Mouse (Mus musculus) induced T-regulatory cell, adult 2 months (primary cell): Measurements from ENCODE around the gene Heyl.
"Not testable (repeated sequence)": the region's sequence is repeated elsewhere in the genome, so short reads cannot be mapped to it uniquely, and the experiment has no call there.

Experiments
- DNase-seq: peaks from one replicate; pipeline ENCODE4 v3.0.0-alpha.2; 2012; ENCODE audit warnings: low read depth

The Heyl gene

DNA sequence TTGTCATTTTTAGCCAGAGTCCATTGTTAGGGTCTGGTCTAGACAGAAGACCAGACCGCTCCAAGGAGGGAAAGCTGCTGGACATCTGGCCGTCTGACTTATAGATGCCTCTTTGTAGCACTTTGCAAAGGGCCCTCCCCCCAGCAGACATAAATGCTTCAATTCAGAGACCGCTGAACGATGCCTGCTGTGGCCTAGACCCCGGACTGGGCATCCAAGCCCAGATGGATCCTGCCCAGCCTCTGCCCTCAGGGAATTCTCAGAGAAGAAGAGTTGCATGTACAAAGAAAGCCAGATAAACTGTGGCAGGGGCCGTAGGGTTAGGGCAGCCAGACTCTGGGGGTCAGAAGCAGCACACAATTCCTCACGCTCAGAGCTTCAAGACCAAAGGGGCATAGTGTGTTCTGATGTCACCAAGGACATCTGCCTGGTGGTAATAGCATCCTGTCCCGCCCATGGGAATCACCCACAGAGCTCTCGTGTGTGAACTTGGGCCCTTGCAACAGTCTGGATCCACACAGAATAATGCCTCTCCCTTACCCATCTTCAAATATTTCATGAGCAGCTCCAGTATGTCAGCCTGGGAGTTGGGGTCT lies 2.6 kb downstream of the Heyl start:
- no peak for DNase-seq

DNA sequence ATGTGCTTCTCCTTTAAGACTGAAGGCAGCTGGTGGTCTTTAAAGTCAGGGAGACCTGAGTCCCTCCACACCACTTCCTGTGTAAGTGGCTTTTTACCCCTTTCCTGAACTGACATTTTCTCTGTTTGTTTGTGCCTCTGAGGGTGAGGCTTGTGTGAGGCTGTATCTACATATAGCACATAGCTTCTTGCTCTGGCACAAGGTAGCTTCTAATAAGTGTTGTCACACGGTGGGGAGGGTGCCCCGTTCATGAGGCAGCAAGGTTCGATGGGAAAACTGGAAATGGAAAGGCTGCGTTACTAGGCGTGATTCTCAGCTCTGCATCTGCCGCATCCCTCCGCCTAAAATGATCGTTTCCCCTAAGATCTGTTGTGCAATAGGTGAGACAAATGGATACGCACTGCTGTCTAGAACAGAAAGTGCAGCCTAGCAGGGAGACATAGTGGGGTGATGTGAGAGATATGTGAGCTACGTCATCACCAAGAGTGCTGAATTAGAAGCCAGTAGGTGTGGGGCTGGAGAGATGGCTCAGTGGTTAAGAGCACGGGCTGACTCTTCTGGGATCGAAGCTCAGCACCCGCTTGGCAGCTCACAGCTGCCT lies 3.2 kb downstream of the Heyl start:
- DNase-seq: no peak

DNA sequence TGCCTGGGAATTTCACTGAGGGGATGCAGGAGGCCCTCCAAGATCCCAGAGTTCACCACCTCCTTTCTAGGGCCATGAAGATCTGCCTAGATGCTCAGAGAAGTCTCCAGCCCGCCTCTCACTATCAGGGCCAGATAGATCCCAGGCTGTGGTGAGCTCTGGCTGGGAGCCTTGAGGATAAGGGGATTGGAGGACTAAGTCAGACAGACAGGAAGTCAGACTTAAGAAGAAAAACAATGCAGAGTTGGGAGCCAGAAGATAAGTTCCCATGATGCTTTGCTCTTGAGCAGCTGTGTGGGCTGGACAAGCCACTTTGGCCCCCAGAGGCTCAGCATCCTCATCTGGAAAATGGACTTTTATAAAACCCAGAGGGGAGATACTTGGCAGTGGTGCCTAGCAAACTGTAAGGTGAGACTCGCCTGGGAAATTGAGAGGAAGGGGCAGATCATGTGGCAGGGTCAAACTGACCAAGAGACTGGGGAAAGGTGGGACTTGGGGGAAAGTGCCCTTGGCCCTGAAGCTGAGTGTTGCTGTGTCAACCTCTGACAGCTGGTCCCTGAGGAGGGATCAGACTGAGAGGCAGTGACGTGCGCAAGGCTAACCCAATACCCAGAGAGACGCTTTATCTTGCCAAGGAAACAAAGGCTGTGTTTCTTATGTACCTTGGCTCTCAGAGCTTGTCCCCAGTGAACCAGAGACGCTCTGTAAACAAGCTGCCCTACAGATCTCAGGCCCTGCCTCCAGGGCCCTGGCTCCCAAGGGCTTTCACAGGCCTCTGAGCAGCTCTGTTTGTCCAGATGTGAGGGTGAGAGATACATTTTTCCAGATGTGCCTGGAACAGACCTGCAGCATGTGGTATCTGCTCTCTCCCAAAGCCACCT lies 4.3 kb downstream of the Heyl start:
- DNase-seq: no peak

DNA sequence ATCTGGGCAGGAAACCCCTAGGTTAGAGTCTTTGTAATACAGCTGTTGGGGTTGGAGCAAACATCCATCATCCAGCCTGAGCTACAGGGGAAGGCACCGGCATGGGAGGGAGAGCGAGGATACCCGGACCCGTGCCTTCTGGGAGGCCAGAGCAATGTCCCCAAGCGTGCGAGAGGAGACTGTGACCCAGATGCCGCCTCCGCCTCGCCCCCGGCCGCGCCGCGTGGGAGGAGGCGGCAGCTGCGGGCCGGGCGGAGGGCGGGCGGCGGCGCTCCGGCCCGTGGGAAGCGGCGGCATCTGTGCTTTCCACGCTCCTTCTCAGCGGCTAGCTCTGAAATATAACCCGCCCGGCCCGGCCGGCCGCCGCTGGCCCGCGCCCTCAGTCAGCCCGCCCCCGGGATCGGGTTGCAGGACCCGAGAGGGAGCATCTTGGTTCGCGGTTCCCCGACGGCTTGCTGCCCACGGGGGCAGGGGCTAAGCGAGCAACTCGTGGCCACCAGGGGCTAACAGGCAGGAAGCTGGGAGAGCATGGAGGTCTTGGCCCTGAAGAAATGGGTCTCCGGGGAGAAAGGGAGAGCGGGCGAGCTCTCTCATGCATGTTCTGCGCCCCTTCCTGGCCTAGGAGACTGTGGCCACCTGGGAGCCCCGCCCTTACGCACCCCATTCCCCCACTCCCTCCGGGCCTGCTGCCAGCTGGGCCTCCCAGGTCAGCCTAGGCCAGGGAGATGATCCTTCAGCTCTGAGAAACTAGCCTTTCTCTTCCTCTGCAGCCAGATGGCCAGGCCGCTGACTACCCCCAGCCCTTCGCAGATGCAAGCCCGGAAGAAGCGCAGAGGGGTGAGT lies 6.2 kb downstream of the Heyl start:
- DNase-seq: no peak

DNA sequence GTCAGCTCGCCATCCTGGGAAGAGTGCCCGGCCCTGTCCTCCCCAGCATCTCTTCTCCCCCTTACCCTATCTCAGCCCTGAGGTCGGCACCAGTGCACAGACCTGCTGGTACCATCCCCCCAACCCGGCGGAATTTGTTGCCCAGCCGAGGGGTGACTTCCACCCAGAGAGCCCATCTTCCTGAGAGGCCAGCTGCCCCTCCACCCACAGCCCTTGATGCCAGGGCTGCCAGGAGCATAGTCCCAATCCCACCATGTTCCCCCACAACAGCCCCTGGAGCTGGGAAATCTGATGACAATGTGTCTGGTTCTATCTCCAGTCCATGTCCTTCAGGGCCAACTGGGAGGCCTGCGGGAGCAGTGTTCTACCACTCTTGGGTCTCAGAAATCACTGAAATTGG lies 12.9 kb downstream of the Heyl start:
- no peak for DNase-seq

DNA sequence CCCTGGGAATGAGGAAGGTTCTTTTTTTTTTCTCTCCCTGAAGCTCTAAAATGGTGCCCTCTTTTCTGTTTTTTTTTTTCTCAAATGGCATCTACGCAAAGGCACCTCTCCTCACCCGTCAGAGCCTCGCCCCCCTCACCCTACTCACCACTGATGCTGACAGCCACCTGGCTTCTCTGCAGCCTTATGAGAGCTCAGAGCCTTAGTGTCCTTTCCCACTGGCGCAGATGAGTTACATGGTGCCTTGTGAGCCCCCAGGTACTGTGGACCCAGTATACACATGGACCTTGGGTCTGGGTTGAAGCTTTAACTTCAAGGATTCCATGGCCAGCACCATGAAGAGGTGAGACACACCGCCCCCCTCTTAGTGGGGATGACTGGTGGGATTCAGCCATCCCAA lies 13.3 kb downstream of the Heyl start:
- DNase-seq: no peak

DNA sequence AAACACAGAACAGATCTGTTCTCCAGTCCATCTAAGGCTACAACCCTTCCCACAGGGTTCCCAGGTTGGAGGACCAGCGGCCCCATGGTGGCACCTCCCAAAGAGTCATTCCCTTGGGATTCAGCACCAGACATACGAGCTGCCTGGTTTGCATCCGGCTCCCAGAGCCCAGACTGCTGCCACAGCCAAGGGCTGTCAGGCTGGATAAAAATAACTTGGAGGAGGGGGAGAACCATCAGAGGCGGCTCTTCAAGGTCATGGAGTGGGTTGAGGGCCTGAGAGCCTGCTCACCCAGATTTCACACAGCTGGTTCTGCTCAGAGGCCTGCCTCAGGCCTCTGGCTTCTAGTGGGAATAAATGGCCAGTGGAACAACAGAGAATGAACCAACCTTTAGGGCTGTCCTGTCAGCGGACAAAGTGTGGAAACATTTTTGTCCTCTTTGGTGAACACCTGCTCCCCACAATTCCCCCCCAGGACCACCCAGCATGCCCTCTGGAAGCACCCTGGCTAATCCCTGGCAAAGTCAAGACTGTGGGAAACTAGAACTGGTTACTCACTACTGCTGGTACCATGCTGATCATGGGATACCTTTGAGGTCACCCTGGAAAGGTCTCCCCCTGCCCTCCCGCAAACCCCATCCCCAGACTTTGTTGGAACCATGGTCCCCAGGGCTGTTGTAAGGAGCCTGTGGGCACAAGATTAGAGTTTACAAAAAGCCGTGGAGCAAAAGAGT lies 14.0 kb downstream of the Heyl start:
- DNase-seq: no peak

DNA sequence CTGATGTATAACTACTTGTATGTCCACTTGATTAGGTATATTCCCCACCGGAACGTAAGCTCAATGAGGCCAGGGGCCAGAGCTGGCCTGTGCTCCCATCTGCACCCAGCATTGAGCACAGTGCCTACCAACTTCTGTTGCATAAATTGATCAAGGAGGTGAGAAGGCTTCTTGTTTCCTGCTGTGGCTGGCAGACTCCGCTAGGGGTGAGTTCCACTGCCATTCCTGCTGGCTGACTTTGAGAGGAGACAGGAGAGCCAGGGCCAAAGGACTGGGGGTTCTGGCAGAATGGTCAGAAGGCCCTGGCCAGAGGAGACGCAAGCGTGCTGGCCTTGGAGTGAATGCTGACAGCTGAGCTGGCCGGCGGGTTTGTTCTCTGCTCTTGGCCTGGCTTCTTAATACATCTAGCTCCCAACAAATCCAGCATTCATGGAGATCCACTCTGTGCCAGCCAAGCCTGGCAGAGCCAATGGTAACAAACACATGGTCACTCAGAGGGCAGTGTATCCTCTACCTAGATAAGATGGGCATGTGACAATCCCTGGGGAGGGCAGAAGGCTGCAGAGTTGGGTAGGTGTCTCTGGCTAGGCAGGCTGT lies 15.7 kb downstream of the Heyl start:
- DNase-seq: no peak

DNA sequence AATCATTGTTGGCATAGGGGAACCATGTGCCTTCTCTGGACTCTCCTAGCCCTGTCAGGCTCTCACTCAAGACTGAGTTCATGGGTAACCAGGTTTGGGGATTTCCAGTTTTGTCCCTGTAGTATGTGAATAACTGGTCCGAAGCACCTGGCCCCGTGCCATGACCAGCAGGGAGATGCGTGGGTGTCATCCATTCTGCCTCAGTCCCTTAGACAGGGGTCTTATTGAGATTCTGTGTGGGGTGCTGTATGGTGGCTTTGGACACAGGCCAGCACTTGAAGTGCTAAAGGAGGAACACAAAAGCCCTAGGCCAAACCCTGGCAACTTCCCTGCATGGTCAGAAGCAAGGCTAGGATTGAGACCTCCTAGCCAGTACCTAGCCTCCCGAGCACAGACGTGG lies 18.9 kb downstream of the Heyl start:
- DNase-seq: no peak

DNA sequence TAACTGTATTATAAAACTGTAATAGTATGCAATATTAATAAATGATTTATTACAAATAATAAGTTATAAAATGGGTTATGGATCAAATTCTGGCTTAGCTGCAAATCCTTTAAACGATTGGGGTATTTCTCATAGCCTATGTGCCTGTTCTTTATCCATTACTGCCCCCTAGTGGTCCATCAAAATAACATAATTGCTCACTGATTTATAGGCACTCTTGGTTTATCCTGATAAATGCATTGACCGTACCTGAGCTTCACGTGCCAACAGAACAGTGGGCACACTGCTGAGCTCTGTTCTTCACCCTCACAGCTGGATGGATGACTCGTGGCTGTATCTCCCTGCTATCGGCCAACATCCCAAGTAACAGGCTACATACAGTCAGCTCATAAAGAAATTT lies 21.3 kb downstream of the Heyl start:
- peak; percentile 74 for DNase-seq

DNA sequence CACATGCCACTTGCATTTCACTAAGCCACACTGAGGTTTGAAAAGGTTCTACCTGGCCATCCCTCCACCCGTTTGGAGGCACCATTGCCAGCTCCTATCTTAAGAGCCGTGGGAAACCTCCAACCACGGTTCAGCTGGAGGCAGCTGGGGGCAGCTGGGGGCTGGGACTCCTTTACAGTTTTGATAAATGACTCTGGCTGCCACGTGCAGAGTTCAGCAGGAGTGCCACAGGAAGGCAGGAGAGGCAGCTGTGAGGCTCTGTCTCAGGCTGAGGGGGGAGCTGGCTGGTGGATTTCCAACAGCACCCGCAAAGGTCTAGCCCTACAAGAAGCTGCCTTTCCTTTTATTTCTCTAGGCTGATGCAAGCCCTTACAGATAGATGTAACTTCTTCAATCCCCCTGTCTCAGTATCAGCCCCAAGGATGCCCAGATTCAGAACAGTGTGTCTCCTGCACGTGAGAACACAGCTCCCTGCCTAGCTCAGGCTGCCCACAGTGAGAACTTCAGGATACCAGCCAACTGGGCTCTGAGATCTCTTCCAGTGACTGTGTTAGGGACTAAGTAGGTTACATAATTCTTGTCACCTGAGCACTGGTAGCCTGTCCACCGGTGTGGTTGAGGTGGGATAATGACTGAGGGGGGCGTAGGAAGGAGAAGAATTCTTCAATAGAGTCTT lies 26.9 kb downstream of the Heyl start:
- no peak for DNase-seq

DNA sequence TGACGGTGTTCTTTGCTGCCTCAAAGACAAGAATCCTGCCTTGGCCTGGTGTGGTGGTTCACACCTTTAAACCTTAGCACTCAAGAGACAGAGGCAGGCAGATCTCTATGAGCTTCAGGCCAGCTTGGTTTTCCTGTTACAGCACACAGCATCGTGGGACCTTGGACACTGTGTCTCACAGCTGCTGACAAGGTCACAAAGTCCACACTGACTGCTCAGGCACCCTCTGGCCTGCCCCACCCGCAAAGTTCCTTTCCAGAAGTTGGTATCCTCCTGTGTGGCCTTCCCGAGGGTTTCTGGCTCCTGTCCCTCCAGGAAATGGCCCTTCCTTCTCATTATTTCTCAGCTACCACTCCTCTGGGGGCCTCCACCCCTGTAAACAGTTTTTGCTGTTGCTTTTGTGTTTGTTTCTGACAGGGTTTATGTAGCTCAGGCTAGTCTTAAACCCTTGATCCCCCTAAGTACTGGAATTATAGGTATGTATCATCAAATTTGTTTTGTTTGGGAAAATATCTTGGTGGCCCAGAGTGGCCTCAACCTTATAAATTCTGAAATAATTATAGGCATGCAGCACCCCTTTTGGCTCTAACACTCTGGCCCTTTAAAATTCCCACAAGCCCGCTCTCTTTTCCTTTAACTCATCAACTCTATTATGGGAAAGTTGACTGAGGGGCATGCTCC lies 28.5 kb downstream of the Heyl start, which contains the start of gene Pabpc4:
Gene Pabpc4 (plus strand): TSS at position 631 of the 681 bp plus-strand sequence.
- DNase-seq: no peak

DNA sequence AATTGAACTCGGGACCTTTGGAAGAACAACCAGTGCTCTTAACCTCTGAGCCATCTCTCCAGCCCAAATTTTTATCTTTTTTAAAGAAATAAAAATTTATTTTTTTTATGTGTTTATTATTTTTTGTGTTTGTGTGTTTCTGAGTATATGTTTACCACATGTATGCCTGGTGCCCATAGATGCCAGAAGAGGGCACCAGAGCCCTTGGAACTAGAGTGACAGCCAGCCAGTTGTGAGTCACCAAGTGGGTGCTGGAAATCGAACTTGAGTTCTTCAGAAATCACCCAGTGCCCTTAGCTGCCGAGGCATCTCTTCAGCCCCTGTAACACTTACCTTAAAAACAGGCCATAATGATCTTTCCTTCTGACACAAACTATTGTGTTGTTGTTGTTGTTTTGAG lies 37.7 kb downstream of the Heyl start:
- no peak for DNase-seq

DNA sequence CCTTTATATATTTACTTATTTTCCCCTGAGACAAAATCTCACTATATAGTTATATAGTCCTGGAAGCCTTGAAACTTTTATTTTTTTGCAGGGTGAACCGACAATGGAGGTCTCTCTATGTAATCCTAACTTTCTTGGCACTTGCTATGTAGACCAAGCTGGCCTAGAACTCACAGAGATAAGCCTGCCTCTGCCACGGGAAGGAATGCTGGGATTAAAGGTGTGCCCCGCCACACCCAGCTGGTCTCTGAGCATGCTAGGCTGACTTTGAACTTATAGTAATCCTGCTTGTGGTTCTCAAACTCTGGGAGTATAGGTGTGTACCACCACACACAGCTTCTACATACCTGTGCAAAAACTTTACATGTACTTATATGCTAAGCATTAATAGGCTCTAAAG lies 46.8 kb downstream of the Heyl start:
- no peak for DNase-seq

DNA sequence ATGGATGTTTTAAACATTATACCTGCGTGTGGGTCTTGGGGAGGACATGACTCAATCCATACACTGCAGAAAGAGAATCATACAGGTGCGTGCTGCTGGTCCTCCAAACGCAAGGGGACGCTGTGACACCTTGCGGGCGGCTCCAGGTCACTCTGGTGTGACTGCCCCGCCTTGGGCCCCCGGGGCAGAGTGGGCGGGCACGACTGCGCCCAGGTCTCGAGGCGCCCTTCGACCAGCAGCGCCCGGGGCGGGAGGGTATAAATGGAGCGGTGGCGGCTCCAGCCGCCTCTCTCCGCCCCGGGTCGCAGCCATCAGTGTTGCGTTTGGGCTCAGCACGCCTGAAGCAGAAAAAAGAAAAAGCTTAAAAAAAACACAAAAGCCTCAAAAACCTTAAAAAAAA lies 49.1 kb downstream of the Heyl start:
- peak; percentile 91 for DNase-seq

DNA sequence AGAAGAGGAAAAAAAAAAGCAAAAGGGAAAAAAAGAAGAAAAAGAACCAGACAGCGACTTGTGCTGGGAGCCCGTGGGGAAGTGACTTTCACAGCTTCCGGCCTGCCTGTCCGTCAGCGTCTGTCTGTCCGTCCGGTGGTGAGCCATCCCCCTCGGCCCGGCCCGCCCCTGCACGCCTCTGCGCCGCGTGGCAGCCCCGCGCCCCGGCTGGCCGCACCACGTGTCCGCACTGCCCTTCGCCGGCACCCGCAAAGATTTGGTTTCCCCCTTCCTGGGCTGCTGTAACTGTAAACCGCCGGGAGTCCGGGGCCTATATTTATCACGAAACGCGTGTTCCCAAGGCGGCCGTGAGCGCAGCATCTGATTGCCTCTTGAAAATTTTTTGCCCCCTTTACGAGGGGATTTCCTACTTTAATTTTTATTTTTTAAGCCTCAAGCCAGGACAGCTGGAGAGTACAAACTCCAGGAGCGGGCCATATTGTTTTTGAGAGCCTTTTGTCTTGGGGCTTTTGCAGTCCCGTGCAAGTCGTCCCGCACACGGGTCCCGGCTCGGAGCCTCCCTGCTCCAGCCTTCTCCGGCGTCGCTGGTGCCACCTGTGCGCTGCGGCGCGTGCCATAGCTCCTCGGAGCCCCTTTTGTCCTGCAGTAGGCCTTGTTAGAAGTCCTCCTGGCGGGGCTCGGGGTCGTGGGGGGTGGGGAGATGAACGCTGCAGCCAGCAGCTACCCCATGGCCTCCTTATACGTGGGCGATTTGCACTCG lies 49.7 kb downstream of the Heyl start:
- peak; percentile 54 for DNase-seq

DNA sequence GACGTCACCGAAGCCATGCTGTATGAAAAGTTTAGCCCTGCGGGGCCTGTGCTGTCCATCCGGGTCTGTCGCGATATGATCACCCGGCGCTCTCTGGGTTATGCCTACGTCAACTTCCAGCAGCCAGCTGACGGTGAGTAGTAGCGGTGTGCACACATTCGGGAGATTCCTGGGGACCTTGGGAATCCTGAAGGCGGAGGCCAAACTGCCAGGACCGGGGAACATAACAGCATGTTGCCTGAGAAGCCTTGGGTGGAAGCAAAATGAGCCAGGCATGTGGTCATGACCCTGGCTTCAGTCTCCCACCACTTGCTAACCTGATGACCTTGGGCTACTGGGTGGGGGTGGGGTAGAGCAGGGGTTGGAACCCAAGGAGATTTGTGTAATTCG lies 50.3 kb downstream of the Heyl start:
- not testable (repeated sequence) for DNase-seq

DNA sequence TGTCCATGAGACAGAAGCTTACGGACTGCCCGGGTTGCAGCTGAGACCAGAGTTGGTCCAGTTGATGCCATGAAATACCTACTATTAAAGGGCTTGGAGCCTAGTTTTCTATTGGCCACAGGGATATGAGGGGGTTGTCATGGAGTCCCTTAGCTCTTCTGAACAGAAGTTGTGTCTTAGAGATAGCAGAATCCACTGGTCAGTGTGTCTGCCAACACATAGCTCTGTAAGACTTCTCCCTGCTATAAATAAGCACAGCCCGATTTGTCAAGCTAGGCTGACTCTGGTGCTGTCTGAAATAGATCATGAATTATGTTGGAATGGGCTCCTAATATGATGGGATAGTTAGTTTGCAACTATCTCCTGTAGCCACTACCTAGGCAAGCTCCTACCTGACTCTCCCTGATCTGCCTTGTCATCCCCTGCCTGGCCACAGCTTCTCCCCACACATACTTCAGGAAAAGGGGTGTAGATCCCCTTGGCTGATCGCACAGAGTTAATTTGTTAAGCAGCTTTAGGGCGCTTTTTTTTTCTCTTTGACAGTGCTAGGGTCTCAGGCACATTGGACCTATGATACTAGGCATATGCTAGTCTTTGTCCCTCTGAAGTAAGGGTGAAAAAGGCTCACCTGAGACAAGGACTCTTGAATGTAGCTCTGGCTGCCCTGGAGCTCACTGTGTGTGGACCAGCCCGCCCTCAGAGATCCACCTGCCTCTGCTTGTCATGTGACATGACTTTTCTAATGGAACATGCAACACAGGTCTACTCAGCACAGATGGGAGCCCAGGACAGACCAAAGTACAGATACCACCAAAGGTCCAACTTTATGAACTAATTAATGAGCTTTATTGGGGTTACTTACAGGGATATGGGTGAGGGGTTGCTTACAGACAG lies 51.6 kb downstream of the Heyl start:
- DNase-seq: peak; percentile 7
